Mouse (Mus musculus) liver (tissue): ENCODE results near the gene Rabepk.
A peak's percentile ranks its signal among the peaks of the same experiment; 100 is the strongest.
"Not testable (repeated sequence)": the region's sequence is repeated elsewhere in the genome, so short reads cannot be mapped to it uniquely, and the experiment has no call there.

ENCODE experiments used
- DNase-seq: peaks from one replicate; pipeline ENCODE4 v3.0.0-alpha.2; 2020; ENCODE audit warnings: mixed read lengths

The Rabepk gene

GRCm38 (mm10) chr2:34804172-34804571 lies 4.5 kb upstream of the Rabepk start:
- DNase-seq, result no peak

GRCm38 (mm10) chr2:34803746-34804145 lies 4.0 kb upstream of the Rabepk start:
- peak; percentile 17 for DNase-seq

GRCm38 (mm10) chr2:34802565-34803245 lies 3.0 kb upstream of the Rabepk start:
- DNase-seq, result peak; percentile 67

GRCm38 (mm10) chr2:34801516-34802482 lies 2.1 kb upstream of the Rabepk start:
- DNase-seq, result peak; percentile 98

GRCm38 (mm10) chr2:34800371-34800770 lies 659 bp upstream of the Rabepk start:
- DNase-seq, result no peak

- no peak for DNase-seq
Measured at GRCm38 (mm10) chr2:34795426-34795825, 4.3 kb downstream of the Rabepk start.

GRCm38 (mm10) chr2:34794511-34794910 lies 5.2 kb downstream of the Rabepk start:
- no peak for DNase-seq

GRCm38 (mm10) chr2:34792543-34792942 lies 7.2 kb downstream of the Rabepk start:
- not testable (repeated sequence) for DNase-seq

- no peak for DNase-seq
Measured at GRCm38 (mm10) chr2:34790282-34790681, 9.4 kb downstream of the Rabepk start.

- peak; percentile 81 for DNase-seq
Measured at GRCm38 (mm10) chr2:34784085-34784484, 15.6 kb downstream of the Rabepk start.

- DNase-seq, result peak; percentile 90
Measured at GRCm38 (mm10) chr2:34783064-34784020, 16.4 kb downstream of the Rabepk start.

GRCm38 (mm10) chr2:34777237-34777868 lies 22.4 kb downstream of the Rabepk start:
- no peak for DNase-seq

- no peak for DNase-seq
Measured at GRCm38 (mm10) chr2:34774493-34774892, 25.2 kb downstream of the Rabepk start.

GRCm38 (mm10) chr2:34773673-34774072 lies 26.0 kb downstream of the Rabepk start:
- DNase-seq, result no peak

GRCm38 (mm10) chr2:34772252-34773235 lies 27.2 kb downstream of the Rabepk start:
- DNase-seq, result peak; percentile 78

GRCm38 (mm10) chr2:34771368-34772226 lies 28.1 kb downstream of the Rabepk start, which contains the start of gene Hspa5:
Gene Hspa5 (plus strand): TSS chr2:34771970.
- DNase-seq, result peak; percentile 99

- no peak for DNase-seq
Measured at GRCm38 (mm10) chr2:34770951-34771350, 28.8 kb downstream of the Rabepk start.

GRCm38 (mm10) chr2:34770049-34770448 lies 29.7 kb downstream of the Rabepk start:
- DNase-seq, result no peak

- no peak for DNase-seq
Measured at GRCm38 (mm10) chr2:34764801-34765200, 34.9 kb downstream of the Rabepk start.

- no peak for DNase-seq
Measured at GRCm38 (mm10) chr2:34762872-34763271, 36.8 kb downstream of the Rabepk start.
